Mouse (Mus musculus) heart, postnatal 0 days (tissue): Measurements from ENCODE around the gene Uap1.

Source experiments
- CTCF ChIP-seq: IDR thresholded peaks from 2 replicates; pipeline ENCODE4 v1.5.1; 2016; ENCODE audit warnings: antibody characterized with exemption, control low read depth, low read depth
- EP300 ChIP-seq: IDR thresholded peaks from 2 replicates; pipeline ENCODE4 v1.6.1; 2016; ENCODE audit warnings: antibody characterized with exemption, low read depth

DNA sequence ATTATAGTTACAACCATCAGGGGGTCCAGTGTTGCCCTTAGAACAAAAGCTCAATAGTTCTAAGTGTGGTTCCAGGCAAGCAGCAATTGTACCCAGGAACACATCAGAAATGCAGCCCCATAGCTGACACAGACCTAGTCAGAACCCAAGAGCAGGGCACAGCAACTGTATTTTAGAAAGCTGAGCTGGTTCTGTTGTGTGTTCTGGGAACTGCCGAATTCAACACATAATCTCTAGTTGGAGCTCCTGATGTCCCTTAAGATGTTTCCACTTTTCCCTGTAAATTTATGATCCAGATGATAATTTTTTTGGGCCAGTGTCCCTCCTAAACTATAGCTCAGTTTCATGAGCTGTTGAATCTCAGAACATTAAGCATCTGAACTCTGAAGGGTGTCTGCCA is 17.2 kb upstream of the Uap1 start:
- TF ChIP-seq CTCF (no peak), EP300 (no peak)
